Mouse (Mus musculus) urinary bladder, postnatal 10 days (tissue): ENCODE data around the gene Sorl1.

Experiments
- DNase-seq: peaks from one replicate; pipeline ENCODE4 v3.0.0; 2022; ENCODE audit warnings: low spot score

Sorl1 gene

GRCm38 (mm10) chr9:41999498-42000473 lies 124.3 kb downstream of the Sorl1 start:
- no peak for DNase-seq

GRCm38 (mm10) chr9:41995278-41995677 lies 128.8 kb downstream of the Sorl1 start:
- no peak for DNase-seq

- DNase-seq, result no peak
Measured at GRCm38 (mm10) chr9:41993821-41994220, 130.3 kb downstream of the Sorl1 start.

DNA sequence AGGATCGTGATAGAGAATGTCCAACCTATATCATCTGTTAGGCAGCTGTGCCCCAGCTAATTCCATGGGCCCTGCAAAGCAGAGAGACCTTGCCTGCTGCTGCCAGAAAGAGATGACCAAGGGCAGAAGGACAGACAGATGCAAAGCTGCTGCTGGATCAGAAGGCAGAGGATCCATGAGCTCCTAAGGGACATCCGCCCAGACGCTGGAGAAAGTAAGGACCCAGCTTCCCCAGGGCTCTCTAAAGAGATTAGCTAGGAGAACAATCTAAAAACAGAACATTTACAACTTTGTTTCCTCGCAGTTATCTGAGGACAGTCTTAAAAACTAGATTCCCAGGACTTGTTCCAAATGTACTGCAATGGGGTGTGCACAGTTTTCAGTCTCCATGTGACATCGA lies 131.3 kb downstream of the Sorl1 start:
- DNase-seq, result no peak

- no peak for DNase-seq
Measured at GRCm38 (mm10) chr9:41985636-41986035, 138.5 kb downstream of the Sorl1 start.

DNA sequence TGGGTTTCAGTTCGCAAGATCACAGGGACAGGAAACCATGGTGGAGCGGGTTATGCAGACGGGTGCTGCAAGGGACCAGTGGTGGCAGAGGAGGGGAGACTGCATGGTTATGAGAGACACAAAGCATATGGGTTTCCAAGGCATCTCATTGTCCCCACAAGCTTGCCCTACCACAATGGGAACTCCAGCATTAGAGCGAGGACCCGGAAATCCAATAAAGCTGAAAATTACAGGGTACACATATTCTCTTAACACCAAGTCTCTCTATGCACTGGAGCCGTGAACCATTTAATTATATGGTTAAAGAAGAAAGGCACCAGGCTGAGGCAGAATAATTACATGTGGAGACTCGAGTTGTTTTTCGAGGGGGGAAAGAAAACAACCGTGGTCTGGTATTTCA lies 139.0 kb downstream of the Sorl1 start:
- no peak for DNase-seq

DNA sequence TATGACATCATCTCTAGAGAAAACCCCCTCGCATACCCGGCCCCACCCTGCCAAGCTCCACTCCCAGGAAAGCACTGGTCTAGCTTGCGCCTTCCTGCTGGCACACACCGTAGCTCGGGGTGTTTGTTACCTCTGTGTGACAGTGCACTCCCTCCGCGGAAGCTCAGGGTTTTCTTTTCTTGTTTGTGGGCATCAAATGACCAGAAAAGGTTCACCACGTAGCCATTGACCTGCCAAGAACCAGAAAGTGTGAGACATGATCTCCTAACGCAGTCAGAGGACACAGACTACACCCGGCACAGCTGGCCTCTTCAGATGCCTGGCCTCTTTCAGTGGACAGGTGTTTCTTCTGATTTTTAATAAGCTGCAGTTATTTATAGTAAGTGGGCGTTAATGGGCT lies 139.8 kb downstream of the Sorl1 start:
- no peak for DNase-seq

- no peak for DNase-seq
Measured at GRCm38 (mm10) chr9:41983286-41983685, 140.8 kb downstream of the Sorl1 start.

DNA sequence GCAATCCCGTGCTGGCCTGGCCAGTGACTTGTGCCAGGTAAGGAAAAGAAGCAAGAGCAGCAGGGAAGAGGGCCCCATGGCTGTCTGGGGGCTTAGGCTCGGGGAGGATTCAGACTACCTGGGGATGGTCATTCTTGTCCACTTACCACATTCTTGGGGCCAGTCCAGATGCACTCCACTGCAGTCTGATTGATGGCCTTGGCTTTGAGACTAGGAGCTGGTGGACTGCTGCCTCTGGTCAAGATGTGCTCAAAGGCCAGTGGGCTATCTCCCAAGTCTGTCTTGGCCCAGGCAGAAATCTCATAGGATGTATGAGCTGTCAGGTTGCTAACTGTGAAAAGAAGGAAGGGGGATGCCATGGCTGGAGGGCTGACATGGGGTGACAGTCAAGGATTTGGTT lies 141.3 kb downstream of the Sorl1 start:
- no peak for DNase-seq

DNA sequence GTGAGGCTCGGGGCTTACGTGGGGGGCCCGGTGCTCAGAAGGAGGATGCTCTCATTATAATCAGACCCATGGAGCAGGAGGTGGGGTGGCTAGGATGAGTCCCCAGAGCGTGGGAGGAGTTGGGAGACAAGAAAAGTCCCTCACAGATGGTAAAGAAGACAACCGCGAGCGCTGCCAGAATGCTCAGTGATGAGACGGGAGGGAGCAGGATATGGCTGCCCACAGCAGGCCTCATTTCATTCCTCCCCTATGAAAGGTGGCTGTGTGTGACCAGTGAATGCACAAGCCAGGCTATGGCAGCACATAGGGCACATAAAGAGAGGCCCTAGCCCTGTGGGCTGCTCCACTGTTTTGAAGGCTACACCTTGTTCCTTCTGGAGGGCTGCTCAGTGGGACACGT lies 142.1 kb downstream of the Sorl1 start:
- DNase-seq, result no peak

DNA sequence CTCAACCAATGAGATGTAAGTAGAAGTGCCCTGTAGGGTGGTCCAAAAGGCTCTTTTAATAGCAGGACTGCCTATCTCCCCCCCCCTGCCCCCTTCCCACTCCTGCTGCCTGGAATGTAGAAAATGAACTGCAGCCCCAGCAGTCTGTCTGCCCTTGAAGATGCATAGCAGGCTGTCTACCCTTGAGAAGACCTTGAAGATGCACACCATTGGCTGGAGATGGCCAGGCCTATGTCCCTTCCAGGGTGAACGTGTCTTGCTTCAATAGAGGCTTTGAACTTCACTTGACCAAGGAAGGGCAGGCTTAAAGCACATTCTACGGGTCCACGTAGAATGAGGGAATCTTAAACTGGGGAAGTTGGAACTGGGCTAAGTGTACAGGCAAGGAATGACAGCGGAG lies 142.8 kb downstream of the Sorl1 start:
- no peak for DNase-seq

GRCm38 (mm10) chr9:41980796-41981195 lies 143.3 kb downstream of the Sorl1 start:
- DNase-seq, result no peak

DNA sequence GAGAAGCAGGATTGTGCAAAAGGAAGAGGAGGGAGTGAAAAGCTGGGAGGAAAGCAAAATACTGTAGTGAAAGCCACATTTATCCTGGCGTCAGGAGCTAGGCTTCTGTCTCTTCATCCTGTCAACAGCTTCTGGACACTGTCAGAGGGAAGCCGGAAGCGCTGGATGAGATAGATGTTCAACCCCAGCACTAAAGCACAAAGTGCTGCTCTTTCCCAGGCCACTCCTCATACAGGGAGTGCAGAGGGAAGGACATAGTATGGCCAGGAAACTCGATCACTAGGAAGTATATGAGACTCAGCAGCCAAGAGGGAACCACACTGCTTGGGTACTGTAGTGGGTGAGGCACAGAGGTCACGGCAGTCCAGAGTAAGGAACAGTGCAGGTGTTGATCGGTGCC lies 145.7 kb downstream of the Sorl1 start:
- DNase-seq, result no peak

DNA sequence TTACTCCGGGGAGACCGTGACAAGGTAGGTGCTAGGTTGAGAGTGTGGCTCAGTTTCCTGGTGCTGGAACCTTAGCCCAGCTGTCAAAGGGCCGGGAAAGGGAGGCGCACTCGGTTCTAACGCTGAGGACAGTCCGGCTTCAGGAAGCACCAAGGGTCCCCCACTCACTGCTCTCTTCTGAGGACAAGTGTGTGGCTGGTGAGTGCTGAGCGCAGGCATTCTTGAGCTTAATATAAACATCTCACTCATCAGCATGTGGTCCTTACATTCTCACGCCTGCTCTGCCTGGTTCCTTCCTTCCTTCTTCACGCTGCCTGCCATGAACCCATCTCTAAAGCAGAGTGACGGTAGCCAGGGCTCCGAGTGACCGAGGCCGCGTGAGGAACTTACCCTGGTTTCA lies 148.1 kb downstream of the Sorl1 start:
- no peak for DNase-seq

GRCm38 (mm10) chr9:41974661-41975060 lies 149.4 kb downstream of the Sorl1 start:
- no peak for DNase-seq

DNA sequence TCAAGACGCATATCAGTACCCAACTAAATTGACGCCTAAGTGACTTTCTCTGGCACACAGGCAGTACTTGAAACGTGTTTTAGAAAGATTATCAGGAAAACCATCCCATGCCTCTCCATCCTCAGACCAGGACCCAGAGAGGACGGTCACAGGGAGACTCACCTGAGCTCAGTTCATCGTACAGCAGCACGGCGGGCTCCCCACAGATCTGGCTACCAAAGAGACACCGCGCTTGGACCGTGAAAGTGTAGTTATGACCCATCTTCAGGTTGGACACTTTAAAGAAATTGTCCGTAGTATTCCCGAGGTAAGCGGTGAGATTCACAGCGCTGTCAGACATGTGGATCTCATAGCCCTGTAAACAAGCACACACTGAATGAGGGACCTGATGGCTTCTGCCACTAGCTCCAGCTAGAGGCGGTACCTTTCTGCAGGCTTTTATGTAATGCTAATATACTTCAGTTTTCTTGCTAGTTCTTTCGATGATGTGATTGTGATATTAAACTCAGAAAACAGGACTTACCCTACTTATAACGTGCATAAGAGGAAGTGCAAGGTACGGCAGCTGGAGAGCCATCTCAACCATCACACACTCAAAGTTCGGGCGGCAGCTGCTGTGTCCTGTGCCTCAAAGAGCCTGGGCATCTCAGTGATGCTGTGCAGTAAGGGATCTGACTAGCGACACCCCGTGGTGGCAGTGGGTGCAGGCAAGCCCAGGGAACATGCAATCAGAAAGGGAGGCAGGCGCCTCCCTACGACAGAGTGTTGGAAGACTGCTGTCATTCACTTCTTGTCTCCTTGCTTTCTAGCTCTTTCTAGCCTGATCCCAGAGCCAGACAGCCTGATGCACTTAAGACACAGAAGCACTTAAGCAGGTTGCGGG lies 150.1 kb downstream of the Sorl1 start:
- no peak for DNase-seq

GRCm38 (mm10) chr9:41969961-41970360 lies 154.1 kb downstream of the Sorl1 start:
- DNase-seq, result no peak

- DNase-seq, result no peak
Measured at GRCm38 (mm10) chr9:41968673-41969460, 155.2 kb downstream of the Sorl1 start.

GRCm38 (mm10) chr9:41961274-41961673 lies 162.8 kb downstream of the Sorl1 start:
- DNase-seq, result no peak

GRCm38 (mm10) chr9:41958282-41958681 lies 165.8 kb downstream of the Sorl1 start:
- no peak for DNase-seq

- DNase-seq, result no peak
Measured at GRCm38 (mm10) chr9:41953486-41953885, 170.6 kb downstream of the Sorl1 start.

- DNase-seq, result no peak
Measured at GRCm38 (mm10) chr9:41952650-41953204, 171.4 kb downstream of the Sorl1 start.
